Mouse (Mus musculus): ENCODE results near the gene Lamtor3.
"Not testable (repeated sequence)": the region's sequence is repeated elsewhere in the genome, so short reads cannot be mapped to it uniquely, and the experiment has no call there.

Gene Lamtor3

DNA sequence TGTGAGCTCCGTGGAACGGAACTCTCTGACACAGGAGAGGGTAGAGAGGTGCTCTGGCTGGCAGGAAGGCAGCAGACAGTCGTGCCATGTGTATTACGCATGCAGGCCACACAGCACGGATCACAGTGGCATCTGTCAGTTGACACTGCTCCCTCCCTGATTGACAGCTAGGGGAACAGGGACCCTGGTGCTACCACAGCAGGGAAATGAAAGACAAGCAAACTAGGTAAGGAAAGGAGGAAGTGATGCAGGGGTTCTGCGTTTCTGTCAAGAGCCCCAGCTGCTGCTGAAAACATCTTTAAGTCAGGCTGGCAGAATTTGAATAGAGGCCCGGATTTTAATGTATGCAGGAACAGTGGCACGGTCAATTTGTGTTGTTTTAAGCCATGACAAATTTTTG is 45.2 kb downstream of the Lamtor3 start:
- DNase-seq: no peak

DNA sequence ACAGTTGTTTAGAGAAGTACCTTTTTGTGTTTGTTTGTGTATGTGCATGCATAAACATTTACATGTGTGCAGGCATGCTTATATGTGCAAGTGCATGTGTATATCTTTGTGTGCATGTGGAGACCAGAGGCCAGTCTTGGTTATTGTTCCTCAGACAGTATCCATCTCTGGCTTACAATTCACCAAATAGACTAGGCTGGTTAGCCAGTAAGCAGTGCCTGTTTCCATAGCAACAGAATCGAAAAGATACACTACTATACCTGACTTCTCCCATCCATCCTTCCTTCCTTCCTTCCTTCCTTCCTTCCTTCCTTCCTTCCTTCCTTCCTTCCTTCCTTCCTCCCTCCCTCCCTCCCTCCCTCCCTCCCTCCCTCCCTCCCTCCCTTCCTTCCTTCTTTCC is 45.7 kb downstream of the Lamtor3 start:
- not testable (repeated sequence) for DNase-seq

DNA sequence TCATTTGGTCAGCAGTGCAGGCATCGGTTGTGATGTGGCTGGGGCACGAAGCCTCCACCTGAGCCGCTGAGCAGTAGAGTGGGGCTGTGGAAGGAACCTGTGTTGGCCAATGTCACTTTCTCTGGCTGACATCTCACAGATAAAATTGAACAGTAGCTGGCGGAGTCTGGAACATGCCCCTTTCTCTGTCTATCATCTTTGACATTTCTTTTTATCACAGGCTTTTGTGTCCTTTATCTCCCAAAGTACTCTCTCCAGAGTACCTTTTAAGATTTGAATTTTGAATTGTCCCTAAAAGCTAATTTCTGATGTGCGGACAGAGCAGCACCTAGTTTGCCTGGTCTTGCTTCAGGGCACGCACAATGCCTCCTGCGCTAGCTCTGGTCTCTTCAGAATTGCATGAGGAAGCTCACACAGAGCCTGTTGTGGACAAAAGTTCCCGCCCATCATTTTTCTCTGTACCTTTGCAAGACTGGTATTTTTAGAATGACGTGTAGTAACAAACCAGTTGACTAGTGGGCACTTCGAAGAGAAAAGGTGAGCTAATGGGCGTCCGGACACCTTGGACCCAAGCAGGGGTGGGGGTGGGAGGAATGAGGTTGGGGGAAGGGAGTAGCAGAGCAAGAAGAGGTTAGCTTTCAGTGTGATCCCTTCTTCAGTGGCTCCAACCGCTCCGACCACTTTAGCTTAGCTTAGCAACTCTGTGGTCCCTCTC is 50.0 kb downstream of the Lamtor3 start:
- no peak for DNase-seq

DNA sequence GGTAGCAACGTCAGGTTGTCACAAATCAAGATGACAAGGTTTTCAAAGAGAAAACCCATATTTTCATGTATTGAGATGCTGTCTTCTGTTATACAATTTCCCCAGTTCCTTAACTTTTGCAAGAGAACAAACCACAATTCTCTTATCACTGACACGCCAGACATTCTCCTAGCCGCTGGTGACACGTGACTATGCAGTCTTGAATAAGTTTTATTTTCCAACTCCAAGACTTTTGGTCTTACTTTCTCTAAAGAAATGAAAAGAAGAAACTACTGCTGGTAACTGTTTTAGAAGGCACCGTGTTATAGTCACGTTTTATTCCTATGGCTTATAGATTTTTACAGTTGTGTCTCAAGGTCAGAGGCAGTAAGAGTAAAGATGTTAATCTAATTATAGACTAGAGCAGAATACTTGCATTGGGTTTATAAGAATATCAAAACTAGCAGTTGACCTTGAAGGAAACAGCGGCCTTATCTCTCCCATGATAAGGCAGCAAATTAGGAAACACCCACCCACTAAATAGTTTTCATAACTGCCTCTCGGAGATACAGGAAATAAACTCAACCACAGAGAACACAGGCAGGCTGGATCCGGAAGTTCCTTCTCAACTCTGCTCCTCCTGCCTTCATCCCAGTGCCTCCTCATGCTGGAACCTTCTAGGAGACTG is 50.6 kb downstream of the Lamtor3 start:
- DNase-seq: no peak

DNA sequence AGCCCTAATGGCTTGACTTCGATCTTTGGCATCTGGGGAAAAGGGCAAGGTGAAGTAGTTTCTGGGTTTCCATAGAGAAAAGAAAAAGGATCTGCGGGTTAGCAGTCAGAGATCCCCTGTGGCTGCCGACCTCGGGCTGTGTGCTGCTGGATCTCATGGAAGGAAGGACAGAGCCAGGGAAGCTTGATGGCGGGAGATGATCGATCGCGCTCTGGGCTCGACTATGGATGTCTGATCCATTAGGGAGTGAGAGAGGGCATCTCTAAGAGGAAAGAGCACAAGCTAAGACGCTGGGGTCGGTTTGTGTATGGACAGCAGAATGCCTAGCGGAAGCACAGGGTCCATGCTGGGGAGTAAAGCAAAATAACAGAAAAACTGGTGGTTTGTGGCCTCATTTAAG is 51.6 kb downstream of the Lamtor3 start:
- peak; percentile 64 to 71 for DNase-seq

DNA sequence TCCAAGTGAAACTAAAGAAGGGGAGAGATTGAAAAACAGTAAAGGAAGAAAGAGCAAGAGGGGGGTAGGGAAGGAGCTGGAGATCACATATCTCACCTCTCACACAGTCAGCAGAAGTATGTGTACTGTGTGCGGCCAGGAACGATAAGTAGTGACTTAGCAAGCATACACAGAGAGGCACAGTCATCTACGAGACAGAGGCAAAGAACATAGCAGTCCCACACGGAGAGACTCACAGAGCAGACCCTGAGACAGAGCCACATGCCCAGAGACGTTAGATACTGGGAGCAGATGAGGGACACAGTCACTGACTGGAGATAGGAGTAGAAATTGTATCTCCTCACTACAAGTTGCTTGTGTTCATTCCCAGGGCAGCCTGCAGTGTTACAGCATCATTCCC is 53.9 kb downstream of the Lamtor3 start:
- no peak for DNase-seq

DNA sequence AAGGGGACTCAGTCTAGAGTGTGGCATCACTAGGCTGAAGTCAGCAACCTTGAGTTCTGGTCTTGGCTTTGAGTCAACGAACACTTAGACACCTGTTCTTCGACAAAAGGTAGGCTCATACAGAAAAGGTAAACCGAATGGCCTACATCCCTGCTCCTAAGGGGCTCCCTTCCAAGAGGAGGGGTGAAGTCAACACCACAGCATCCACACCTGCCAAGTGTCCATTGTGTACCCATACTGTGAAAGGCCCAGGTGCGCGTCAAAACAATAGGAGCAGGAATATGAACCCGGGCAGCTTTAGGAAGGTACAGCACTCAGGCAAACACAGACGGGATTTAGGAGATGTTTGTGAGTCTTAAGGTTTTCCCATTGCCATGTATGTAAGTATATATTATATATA is 54.7 kb downstream of the Lamtor3 start:
- no peak for DNase-seq

DNA sequence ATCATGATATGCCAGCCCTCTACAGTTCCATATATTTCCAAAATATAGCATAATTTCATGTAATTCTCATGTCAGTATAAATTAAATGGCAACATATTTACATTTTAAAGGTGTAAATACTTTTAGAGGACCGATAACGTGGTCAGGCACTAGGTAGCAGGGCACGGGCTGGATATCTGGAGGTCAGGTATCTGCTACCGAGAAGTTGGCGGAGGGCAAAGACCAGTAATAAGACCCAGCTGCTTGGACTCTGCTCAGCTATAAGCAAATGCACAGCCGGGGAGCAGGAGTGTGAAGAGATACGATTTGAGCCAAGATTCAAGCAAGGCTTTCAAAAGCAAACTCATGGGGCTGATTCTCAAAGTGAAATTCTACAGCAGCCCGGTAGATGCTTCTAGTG is 56.0 kb downstream of the Lamtor3 start:
- no peak for DNase-seq

DNA sequence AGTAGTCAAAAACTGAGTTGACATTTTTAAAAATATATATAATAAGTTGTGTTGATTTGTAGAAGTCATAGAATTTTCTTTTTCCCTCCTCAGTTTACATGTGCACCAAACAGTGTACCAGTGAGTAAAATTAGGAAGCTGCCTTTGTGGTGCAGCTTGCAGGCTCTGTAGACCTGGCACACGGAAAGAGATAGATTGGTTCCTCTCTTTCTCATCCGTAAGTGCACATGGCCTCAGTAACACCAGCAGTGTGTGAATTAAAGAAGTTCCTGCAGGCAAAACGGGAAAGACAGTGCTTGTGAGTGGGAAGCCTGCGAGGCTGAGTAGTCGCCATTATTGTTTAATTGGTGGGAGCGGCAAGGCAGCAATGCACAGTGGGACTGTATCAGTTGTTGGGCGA is 57.1 kb downstream of the Lamtor3 start:
- DNase-seq: no peak

DNA sequence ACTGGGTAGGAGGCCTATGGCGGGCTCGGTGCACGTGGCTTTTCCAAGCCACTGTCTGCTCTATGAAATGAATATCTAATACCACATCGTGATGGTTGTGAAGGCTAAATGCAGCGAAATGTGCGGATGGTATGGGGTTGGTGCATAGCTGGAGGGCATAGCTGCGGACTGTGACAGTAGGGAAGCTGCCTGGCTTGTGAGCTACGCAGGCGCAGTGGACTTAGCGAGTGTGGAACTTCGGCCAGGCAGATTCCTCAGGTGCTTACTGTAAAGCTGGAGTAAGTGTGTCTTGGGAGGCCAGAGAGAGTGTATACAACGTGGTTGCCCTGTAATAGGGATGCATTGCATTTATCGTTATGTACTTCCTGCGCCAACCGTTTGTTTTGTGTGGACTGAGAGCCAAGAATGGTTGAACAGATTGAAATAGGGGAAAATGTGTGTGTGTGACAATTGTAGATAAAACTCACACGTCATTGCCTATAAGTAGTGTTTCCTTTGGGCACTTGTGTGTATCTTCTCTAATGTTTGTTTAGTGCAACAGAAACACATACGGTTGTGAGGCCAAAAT is 57.6 kb downstream of the Lamtor3 start:
- DNase-seq: no peak

DNA sequence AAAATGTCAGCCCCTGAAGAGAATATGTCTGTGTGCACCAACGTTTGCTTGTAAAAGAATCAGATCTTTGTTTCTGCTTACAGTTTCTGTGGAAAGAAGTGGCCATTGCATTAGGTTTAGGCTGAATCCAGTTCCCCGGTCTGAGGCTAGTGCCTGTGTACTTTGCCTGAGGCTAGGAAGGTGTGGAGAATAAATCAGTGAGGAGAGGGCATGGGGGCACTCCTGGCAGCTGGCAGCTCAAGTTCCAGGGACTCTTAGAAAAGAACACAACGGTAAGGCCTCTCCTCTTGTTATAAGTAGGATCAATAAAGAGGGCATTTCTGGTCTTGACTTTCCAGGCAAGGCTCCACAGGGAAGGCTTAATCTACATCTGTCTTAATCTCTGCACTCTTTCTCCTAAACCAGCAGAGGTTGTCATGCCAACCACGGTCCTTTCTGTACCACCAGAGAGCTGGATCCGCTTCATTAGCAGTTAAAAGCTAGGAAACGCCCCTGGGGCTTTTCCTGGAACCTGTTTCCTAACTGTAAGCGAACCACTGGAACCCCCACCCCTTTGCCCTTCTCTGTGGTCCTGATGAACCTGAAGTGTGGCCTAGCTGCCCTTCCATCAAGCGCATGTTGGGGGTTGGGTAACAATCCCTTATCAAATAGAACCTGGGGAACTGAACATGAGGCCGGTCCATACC is 58.8 kb downstream of the Lamtor3 start:
- peak; percentile 26 to 49 for DNase-seq

DNA sequence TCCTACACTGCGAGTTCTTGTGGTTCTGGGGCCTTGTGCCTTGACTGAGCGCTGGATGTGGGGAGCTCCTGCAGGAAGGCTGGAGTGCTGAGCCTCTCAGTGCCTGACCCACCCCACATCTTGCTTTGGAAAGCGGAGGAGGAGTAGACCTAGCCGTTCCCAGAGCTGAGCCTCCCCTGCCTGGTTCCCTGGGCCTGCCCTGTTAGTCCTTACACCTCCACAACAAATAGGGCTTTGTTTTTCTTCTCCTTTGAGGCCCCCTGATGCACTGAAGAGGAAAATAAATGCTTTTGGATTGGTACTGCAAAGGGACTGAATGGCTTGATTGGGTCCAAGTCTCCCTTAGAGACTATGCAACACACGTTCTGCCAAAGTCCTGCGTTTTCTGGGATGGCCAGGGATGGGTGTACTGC is 59.3 kb downstream of the Lamtor3 start:
- no peak for DNase-seq

DNA sequence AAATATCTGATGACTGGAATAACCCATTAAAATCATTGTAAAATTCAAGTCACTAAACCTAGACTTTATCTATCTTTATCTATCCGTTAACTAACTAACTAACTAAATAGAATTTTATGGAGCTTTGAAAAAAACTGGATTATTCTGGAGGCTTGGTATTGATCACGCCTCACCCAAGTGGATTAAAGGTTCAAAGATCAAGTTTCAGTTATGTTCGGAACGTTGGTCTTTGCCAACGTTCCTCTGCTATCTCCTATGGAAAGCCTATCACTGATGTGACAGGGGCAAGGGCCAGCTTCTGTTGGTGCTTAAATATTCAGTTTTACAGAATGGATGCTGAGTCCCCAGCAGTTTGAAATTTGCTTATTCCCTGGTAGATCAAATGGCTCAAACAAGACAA is 59.9 kb downstream of the Lamtor3 start:
- DNase-seq: no peak
